Mouse (Mus musculus): ENCODE measurements around the gene Cela1.

The Cela1 gene

GRCm38 (mm10) chr15:100635239-100635638, 52.5 kb downstream of the Cela1 start:
- no peak for DNase-seq (ENCODE audit: low spot score)

GRCm38 (mm10) chr15:100633341-100633740, 54.4 kb downstream of the Cela1 start:
- DNase-seq (ENCODE audit: low spot score): no peak

DNA sequence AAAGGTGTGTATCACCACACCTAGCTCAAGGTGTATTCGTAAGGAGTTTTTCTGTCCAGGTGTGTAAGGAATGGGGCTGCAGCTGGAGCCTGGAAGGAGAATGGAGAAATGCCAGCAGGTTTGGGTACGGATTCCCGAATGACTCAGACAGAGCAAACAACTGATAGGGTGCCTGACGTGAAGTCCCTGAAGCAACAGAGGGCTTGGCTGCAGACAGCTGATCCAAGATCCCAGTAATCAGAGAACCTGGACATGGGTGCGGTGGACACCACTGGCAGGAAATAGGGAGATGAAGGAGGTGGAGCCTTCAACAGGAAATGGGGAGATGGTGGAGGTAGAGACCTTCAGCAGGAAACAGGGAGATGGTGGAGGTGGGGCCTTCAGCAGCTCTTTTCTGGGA, 55.4 kb downstream of the Cela1 start:
- DNase-seq (ENCODE audit: low spot score): no peak

DNA sequence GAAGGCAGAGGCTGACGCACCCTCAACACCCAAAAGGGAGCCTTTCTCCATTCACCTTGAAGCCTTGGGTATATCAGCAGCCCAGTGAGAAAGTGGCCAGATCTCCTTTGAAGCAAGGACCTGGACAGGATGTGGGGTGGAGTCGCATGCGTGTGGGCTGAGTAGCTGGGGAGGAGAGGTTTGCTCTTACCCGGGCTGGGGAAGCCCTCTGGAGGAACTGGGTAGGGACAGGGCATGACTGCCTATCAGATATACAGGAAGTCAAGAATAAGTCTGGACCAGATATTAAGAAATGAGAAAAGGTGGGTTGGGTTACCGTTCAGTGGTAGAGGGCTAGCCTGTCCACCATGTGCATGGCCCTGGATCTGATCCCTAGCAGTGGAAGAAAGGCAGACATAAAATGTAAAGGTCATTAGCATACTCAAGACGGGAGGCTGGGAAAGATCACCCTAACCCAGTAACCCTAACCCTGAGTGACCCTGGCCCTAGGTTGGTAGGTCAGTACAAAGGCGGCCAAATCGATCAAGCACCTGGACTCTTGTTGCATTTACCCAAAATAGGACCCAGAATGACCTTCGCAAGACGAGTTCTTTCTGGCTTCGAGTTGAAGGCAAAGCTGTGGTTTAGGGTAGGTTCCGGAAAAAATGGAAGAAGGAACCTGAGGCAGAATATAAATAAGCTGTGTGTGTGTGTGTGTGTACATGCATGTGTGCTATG, 56.1 kb downstream of the Cela1 start:
- no peak for DNase-seq (ENCODE audit: low spot score)

- DNase-seq (ENCODE audit: low spot score): no peak
Observed at GRCm38 (mm10) chr15:100630126-100630525, 57.6 kb downstream of the Cela1 start.

- no peak for DNase-seq (ENCODE audit: low spot score)
Observed at GRCm38 (mm10) chr15:100628797-100629196, 58.9 kb downstream of the Cela1 start.

- DNase-seq (ENCODE audit: low spot score): no peak
Observed at GRCm38 (mm10) chr15:100627774-100628370, 59.8 kb downstream of the Cela1 start.

- no peak for DNase-seq (ENCODE audit: low spot score)
Observed at GRCm38 (mm10) chr15:100627287-100627686, 60.4 kb downstream of the Cela1 start.

GRCm38 (mm10) chr15:100624435-100624834, 63.3 kb downstream of the Cela1 start:
- DNase-seq (ENCODE audit: low spot score): no peak

All from urinary bladder, postnatal 25 days (tissue).